Mouse (Mus musculus): ENCODE measurements around the gene Manba. TPM values are rescaled to one million over a fixed set of nuclear protein-coding genes. Genes with fewer than 3 reads are reported as not detected.

The Manba gene
- polyA plus RNA-seq, 1 experiment from 2014 or later: 5.8 TPM

DNA sequence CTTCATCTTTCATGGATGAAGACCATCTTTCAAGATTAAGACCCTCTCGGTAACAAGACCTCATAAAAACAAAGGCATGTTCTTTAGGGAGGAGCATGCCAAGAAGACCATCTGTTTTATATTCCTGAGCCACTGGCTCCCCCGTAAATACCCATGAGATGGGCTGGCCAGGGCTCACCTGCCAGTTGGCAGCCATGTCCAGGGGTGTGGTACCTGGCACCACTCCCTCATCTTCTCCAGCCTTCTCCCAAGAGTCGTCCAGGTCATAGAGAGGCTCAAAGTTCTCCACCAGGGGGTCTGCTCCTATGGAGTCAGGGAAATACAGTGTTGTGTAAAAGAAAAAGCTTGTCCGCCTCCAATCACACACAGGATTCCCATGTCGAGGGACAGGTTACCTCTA is 106.0 kb downstream of the Manba start:
- DNase-seq (ENCODE audit: low spot score, missing footprints): no peak
- no peaks in the 10 kb centered on the region for H3K9me3 ChIP-seq (ENCODE audit: control insufficient read depth, low read length)
- no peak overlapping the region for H3K27ac ChIP-seq (ENCODE audit: low read depth, low read length)
- H3K4me1 ChIP-seq (ENCODE audit: control insufficient read depth, insufficient read depth, low read length): no peaks in the 10 kb centered on the region
- no peak overlapping the region for H3K9ac ChIP-seq (ENCODE audit: low read length)
- no peak for ATAC-seq (ENCODE audit: low FRiP score)
- no peaks in the 10 kb centered on the region for H3K27me3 ChIP-seq (ENCODE audit: control insufficient read depth, insufficient read depth, low read length)
- H3K4me2 ChIP-seq: no peak overlapping the region
- 77% methylated on average over 5 of the region's 5 CpGs for WGBS
- no peak overlapping the region for H3K4me3 ChIP-seq (ENCODE audit: low read depth, low read length)
- 0 out of 2 replicates have a peak, but pooled peaks cover 5% of the 10 kb centered on the region for H3K36me3 ChIP-seq (ENCODE audit: control insufficient read depth, insufficient read depth, low read length)

DNA sequence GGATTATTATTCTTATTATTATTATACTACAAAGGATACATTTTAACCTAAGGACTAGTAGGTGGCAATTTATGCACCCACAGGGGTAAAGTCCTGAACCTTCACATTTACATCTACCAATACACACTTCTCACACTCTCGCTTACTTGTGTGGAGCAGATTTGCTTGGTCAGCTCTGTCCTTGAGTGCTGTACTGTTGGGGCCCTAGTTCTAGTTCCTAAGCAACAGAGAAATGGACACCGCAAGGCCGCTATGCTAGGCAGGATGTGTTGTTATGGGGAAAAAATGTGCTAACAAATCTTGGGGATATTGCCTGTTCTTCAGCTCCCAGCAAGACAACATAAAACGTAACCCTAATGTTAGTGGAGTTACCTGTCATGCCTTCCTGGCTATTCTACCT is 106.6 kb downstream of the Manba start:
- Histone ChIP-seq H3K27me3 (ENCODE audit: control insufficient read depth, insufficient read depth, low read length) (no peaks in the 10 kb centered on the region), H3K9ac (ENCODE audit: low read length) (no peak overlapping the region), H3K36me3 (ENCODE audit: control insufficient read depth, insufficient read depth, low read length) (0 out of 2 replicates have a peak, but pooled peaks cover 4% of the 10 kb centered on the region), H3K4me3 (ENCODE audit: low read depth, low read length) (no peak overlapping the region), H3K4me1 (ENCODE audit: control insufficient read depth, insufficient read depth, low read length) (no peaks in the 10 kb centered on the region), H3K4me2 (no peak overlapping the region), H3K9me3 (ENCODE audit: control insufficient read depth, low read length) (no peaks in the 10 kb centered on the region), H3K27ac (ENCODE audit: low read depth, low read length) (no peak overlapping the region)
- DNase-seq (ENCODE audit: low spot score, missing footprints): no peak
- 87% methylated on average over 4 of the region's 4 CpGs for WGBS
- ATAC-seq (ENCODE audit: low FRiP score): no peak

DNA sequence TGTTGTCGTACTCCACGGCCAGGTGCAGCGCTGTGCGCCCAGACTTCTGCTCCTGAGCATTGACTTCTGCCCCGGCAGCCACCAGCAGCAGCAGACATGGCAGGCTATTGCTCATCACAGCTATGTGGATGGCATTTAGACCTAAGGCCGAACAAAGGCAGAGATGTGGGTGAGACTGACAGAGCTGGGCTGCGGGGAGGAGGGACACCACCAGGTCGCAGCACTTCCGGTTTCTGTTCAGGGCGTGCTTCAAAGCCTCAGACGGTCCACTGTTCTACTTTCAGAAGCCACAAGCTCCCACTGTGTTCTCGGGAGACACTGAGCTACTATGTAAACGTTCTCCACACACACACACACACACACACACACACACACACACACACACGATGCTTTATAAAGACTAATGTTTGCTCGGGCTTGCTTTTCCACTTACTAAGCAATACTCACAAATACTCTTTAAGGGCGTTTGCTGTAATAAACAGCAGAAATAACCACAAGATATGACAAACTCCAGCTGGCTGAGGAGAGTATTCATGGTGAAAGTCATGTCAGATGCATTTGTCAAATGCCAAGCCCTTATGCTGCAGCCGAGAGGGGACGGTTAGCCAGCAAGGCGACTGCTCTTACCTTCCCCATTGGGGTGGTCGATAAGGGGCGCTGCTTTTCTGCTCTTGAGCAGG is 109.0 kb downstream of the Manba start:
- no peaks in the 10 kb centered on the region for H3K27me3 ChIP-seq (ENCODE audit: control insufficient read depth, insufficient read depth, low read length)
- no peaks in the 10 kb centered on the region for H3K36me3 ChIP-seq (ENCODE audit: control insufficient read depth, insufficient read depth, low read length)
- H3K4me3 ChIP-seq (ENCODE audit: low read depth, low read length): no peak overlapping the region
- H3K9ac ChIP-seq (ENCODE audit: low read length): no peak overlapping the region
- DNase-seq (ENCODE audit: low spot score, missing footprints): no peak
- H3K4me1 ChIP-seq (ENCODE audit: control insufficient read depth, insufficient read depth, low read length): no peaks in the 10 kb centered on the region
- H3K27ac ChIP-seq (ENCODE audit: low read depth, low read length): no peak overlapping the region
- no peak for ATAC-seq (ENCODE audit: low FRiP score)
- no peaks in the 10 kb centered on the region for H3K9me3 ChIP-seq (ENCODE audit: control insufficient read depth, low read length)
- H3K4me2 ChIP-seq: no peak overlapping the region
- WGBS: 81% methylated on average over 21 of the region's 21 CpGs

- 52% methylated on average over 4 of the region's 4 CpGs for WGBS
- no peak overlapping the region for H3K4me3 ChIP-seq (ENCODE audit: low read depth, low read length)
- no peak overlapping the region for H3K4me2 ChIP-seq
- DNase-seq (ENCODE audit: low spot score, missing footprints) (no peak), ATAC-seq (ENCODE audit: low FRiP score) (no peak)
- H3K4me1 ChIP-seq (ENCODE audit: control insufficient read depth, insufficient read depth, low read length): no peaks in the 10 kb centered on the region
- no peaks in the 10 kb centered on the region for H3K36me3 ChIP-seq (ENCODE audit: control insufficient read depth, insufficient read depth, low read length)
- H3K9me3 ChIP-seq (ENCODE audit: control insufficient read depth, low read length): no peaks in the 10 kb centered on the region
- no peaks in the 10 kb centered on the region for H3K27me3 ChIP-seq (ENCODE audit: control insufficient read depth, insufficient read depth, low read length)
- H3K27ac ChIP-seq (ENCODE audit: low read depth, low read length): no peak overlapping the region
- H3K9ac ChIP-seq (ENCODE audit: low read length): no peak overlapping the region
Observed at GRCm38 (mm10) chr3:135597014-135597413, 111.6 kb downstream of the Manba start.

- DNase-seq (ENCODE audit: low spot score, missing footprints) (no peak), ATAC-seq (ENCODE audit: low FRiP score) (no peak)
- Histone ChIP-seq H3K9ac (ENCODE audit: low read length) (no peak overlapping the region), H3K9me3 (ENCODE audit: control insufficient read depth, low read length) (no peaks in the 10 kb centered on the region), H3K4me3 (ENCODE audit: low read depth, low read length) (no peak overlapping the region), H3K27ac (ENCODE audit: low read depth, low read length) (no peak overlapping the region), H3K27me3 (ENCODE audit: control insufficient read depth, insufficient read depth, low read length) (no peaks in the 10 kb centered on the region), H3K4me1 (ENCODE audit: control insufficient read depth, insufficient read depth, low read length) (no peaks in the 10 kb centered on the region), H3K4me2 (no peak overlapping the region), H3K36me3 (ENCODE audit: control insufficient read depth, insufficient read depth, low read length) (no peaks in the 10 kb centered on the region)
- 95% methylated on average over 3 of the region's 3 CpGs for WGBS
Observed at GRCm38 (mm10) chr3:135598355-135598754, 112.9 kb downstream of the Manba start.

- Histone ChIP-seq H3K36me3 (ENCODE audit: control insufficient read depth, insufficient read depth, low read length) (peaks cover 3% of the 10 kb centered on the region; the same call in 1 of the 2 replicates), H3K4me2 (no peak overlapping the region), H3K4me1 (ENCODE audit: control insufficient read depth, insufficient read depth, low read length) (no peaks in the 10 kb centered on the region), H3K9ac (ENCODE audit: low read length) (no peak overlapping the region), H3K27ac (ENCODE audit: low read depth, low read length) (no peak overlapping the region), H3K9me3 (ENCODE audit: control insufficient read depth, low read length) (no peaks in the 10 kb centered on the region), H3K4me3 (ENCODE audit: low read depth, low read length) (no peak overlapping the region), H3K27me3 (ENCODE audit: control insufficient read depth, insufficient read depth, low read length) (no peaks in the 10 kb centered on the region)
- WGBS: 85% methylated on average over 10 of the region's 10 CpGs
- ATAC-seq (ENCODE audit: low FRiP score) (no peak), DNase-seq (ENCODE audit: low spot score, missing footprints) (no peak)
Observed at GRCm38 (mm10) chr3:135602731-135603130, 117.3 kb downstream of the Manba start.

- Histone ChIP-seq H3K36me3 (ENCODE audit: control insufficient read depth, insufficient read depth, low read length) (peaks cover 3% of the 10 kb centered on the region; the same call in 1 of the 2 replicates), H3K4me2 (no peak overlapping the region), H3K9ac (ENCODE audit: low read length) (no peak overlapping the region), H3K9me3 (ENCODE audit: control insufficient read depth, low read length) (no peaks in the 10 kb centered on the region), H3K4me3 (ENCODE audit: low read depth, low read length) (no peak overlapping the region), H3K27me3 (ENCODE audit: control insufficient read depth, insufficient read depth, low read length) (no peaks in the 10 kb centered on the region), H3K27ac (ENCODE audit: low read depth, low read length) (no peak overlapping the region), H3K4me1 (ENCODE audit: control insufficient read depth, insufficient read depth, low read length) (no peaks in the 10 kb centered on the region)
- DNase-seq (ENCODE audit: low spot score, missing footprints) (no peak), ATAC-seq (ENCODE audit: low FRiP score) (no peak)
- WGBS: 90% methylated on average over 10 of the region's 10 CpGs
Observed at GRCm38 (mm10) chr3:135604626-135605417, 119.4 kb downstream of the Manba start.

DNA sequence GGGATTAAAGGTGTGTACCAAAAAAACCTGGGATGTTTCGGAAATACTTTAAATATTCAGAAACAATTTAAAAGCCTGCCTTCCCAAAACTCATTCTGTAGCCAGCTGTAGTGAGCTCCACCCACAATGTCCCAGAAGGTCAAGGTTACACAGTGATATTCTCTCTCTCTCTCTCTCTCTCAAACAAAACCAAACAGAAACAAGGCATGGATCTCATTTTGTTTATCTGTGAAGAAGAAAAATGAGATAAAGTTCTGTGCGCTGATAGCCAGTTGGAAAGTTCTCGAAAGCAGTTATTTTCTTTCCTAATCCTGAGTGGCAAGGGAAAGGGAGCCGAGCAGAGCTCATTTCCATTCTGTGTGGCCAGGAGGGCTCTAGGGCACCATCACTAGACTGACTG is 120.1 kb downstream of the Manba start:
- H3K27me3 ChIP-seq (ENCODE audit: control insufficient read depth, insufficient read depth, low read length): no peaks in the 10 kb centered on the region
- ATAC-seq (ENCODE audit: low FRiP score) (no peak), DNase-seq (ENCODE audit: low spot score, missing footprints) (no peak)
- H3K4me2 ChIP-seq: no peak overlapping the region
- H3K27ac ChIP-seq (ENCODE audit: low read depth, low read length): no peak overlapping the region
- no peak overlapping the region for H3K4me3 ChIP-seq (ENCODE audit: low read depth, low read length)
- peaks cover 3% of the 10 kb centered on the region; the same call in 1 of the 2 replicates for H3K36me3 ChIP-seq (ENCODE audit: control insufficient read depth, insufficient read depth, low read length)
- no peaks in the 10 kb centered on the region for H3K9me3 ChIP-seq (ENCODE audit: control insufficient read depth, low read length)
- no peaks in the 10 kb centered on the region for H3K4me1 ChIP-seq (ENCODE audit: control insufficient read depth, insufficient read depth, low read length)
- WGBS: 80% methylated on average over 4 of the region's 4 CpGs
- H3K9ac ChIP-seq (ENCODE audit: low read length): no peak overlapping the region

DNA sequence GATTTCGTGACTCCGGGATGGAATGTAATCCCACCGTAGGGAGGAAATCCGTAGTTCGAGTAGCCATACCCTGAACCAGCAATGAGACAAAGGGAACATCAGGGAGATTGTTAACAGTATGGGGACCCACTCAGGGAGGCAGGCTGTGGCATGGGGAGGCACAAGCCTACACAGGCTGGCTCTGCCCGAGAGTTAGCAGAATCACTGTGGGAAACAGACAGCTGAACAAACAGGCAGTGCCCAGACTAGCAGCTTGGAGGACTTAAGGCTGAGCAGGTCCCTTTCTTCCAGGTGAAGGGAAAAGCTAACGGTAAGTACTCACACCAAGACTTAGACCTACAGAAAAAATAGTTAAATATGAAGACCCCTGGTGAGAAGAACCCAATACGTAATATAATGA is 121.2 kb downstream of the Manba start:
- H3K4me3 ChIP-seq (ENCODE audit: low read depth, low read length): no peak overlapping the region
- DNase-seq (ENCODE audit: low spot score, missing footprints): no peak
- H3K4me1 ChIP-seq (ENCODE audit: control insufficient read depth, insufficient read depth, low read length): no peaks in the 10 kb centered on the region
- H3K27ac ChIP-seq (ENCODE audit: low read depth, low read length): no peak overlapping the region
- peaks cover 3% of the 10 kb centered on the region; the same call in 1 of the 2 replicates for H3K36me3 ChIP-seq (ENCODE audit: control insufficient read depth, insufficient read depth, low read length)
- ATAC-seq (ENCODE audit: low FRiP score): no peak
- no peaks in the 10 kb centered on the region for H3K27me3 ChIP-seq (ENCODE audit: control insufficient read depth, insufficient read depth, low read length)
- H3K4me2 ChIP-seq: no peak overlapping the region
- H3K9ac ChIP-seq (ENCODE audit: low read length): no peak overlapping the region
- 85% methylated on average over 8 of the region's 8 CpGs for WGBS
- H3K9me3 ChIP-seq (ENCODE audit: control insufficient read depth, low read length): no peaks in the 10 kb centered on the region

Data from midbrain, embryonic 11.5 days (tissue).